Mouse (Mus musculus) heart, adult 8-10 months (tissue): ENCODE data around the gene Fam83f. TPM values are rescaled to one million over a fixed set of nuclear protein-coding genes. Genes with fewer than 3 reads are reported as not detected.
"Not testable (repeated sequence)": the region's sequence is repeated elsewhere in the genome, so short reads cannot be mapped to it uniquely, and the experiment has no call there.

Source experiments
- DNase-seq: peaks from one replicate; pipeline ENCODE4 v3.0.0; 2022; ENCODE audit warnings: low spot score
- total RNA-seq, 4 experiments: library from RNA; stranded (reverse); gene quantifications; 2 replicates each; pipeline ENCODE4 v1.2.4; 2022

Gene Fam83f
- total RNA-seq, 4 experiments from 2014 or later, result 0.09 TPM; not detected in 3

DNA sequence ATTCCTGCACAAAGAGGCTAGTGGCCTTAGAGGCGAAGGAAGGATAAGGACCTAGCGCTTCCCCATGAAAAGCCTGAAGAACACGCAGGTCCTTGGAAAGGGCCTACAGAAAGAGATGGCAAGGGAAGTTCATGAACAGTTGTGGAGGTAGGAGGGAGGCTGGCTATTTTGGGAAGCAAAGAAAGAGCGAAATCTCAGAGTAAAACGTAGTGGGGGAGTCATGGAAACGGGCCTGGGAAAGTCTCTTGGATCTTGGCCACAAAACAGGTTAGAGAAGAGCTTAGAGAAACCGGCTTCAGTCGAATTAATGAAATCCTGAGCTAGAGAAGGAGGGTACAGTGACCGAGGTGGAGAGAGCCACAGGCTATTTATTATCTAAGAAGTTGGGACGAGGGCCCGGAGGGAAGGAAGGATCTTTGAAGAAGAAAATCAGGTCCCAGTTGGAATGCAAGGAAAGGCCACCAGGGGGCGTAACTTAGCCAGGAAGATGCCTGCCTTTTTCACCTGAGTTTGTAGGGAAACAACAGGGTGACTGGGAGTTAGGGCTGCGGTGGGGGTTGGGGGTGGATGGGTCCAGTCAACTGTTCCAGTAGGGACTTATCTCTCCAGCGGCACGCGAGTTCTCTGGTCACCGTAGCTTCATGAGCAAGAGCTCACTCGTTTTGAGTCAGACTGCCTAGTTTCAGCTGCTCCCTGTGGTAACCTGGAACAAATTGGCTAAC lies 34.3 kb downstream of the Fam83f start:
- peak; percentile 84 for DNase-seq

DNA sequence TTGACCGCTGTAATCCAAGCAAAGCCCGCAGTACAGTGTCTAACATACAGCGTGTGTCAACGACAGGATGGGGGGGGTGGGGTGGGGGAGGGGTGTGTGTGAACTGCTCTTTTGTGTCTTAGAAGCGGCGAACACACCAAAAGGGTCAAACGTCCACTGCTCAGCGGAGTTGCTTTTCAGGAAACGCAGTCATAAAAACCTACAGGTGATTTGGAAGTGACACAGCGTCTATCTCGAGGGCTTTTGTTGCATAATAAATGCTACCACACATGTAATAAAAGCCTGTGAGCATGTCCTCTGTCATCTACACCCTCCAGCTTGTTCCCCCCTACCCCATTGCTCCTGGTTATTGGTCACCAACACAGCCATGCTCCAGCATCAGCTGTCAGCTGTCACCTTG lies 34.9 kb downstream of the Fam83f start:
- DNase-seq, result no peak

DNA sequence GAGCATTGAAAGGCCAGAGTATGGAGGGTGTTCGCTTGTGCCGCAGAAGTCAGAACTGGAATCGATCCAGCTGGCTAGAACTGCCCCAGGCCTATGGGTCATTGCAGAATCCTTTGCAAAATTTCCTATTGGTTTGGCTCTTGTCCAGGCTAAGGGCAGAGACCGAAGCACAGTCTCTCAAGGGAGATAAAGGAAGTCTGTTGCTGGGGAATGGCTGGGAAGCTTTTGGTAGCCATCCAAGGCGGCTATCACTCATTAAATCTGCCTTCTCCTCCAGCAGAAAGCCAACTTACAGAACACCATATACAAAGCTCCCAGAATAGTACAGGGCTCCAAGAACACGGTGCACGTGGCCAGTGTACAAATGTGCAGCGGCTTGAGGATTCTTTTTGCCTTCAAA lies 35.4 kb downstream of the Fam83f start:
- peak; percentile 84 for DNase-seq

DNA sequence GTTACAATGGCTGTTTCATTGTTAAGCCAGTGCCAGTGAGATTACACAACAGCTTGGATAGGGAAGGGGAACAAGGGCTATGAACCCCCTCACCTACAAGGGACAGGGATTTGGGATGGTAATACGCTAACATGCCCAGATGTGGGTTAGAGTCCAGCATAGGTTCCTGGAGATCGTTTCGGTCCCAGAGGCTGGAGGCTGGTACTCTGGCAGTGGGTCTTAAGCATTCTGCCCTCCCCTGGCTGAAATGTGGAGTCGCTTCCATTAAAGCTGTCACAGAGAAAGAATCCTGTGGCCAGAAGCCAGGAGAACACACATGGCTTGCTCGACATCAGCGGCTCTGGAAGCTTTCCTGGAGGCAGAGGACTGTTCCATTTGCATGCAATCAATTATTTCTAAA lies 37.9 kb downstream of the Fam83f start:
- peak; percentile 57 for DNase-seq

DNA sequence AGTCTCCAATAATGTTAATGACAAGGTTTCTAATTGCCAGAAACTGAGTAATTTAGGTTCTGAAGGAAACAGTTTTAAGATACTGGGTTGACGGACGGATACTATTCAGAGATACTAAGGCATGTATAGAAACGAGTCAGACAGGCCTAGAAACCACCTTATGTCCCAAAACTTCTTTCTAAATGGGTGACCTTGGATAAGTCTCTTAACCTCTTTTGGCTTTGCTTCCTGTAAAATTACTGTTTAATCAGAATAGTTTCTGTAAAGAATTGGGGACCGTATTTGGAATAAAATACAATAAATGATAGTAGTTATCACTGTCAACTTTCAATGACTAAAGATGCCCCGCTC lies 38.6 kb downstream of the Fam83f start:
- no peak for DNase-seq

DNA sequence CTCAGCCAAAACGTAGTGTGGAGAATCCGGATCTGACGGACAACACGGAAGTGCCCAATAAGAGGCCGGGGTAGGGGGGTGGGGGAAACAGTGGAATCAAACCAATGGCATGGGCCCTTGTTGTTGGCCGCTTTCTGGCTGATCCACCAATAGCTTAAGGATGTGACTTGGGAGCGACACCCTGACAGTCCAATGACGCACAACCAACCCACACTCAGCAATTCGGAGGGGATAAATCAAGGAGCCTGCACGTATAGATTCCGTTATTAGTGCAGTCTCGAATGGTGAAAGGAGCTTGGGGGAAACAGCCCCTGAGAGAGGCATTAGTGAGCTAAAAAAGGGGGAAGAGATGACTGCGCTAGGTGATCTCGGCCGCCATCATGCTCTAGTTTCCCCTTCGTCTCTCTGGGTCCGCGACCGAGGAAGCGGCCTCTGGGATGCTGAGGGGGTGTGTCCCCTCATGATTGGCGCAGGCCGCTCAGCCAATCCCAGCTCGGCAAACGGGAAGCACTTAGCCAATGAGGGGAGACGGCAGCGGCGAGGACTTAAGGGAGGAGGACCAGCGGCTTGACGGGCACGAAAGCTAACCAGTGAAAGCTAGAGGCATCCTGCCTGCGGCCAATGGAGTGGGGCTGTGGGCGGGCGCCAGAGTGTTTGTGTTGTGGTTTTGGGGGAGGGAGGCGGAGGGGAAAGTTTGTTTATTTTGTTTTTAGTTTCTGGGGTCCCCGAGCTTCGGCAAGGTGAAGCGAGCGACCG lies 39.1 kb downstream of the Fam83f start, which contains the start of gene Tnrc6b:
Gene Tnrc6b (plus strand): TSS at position 706 of the 756 bp plus-strand sequence.
- DNase-seq, result peak; percentile 99

DNA sequence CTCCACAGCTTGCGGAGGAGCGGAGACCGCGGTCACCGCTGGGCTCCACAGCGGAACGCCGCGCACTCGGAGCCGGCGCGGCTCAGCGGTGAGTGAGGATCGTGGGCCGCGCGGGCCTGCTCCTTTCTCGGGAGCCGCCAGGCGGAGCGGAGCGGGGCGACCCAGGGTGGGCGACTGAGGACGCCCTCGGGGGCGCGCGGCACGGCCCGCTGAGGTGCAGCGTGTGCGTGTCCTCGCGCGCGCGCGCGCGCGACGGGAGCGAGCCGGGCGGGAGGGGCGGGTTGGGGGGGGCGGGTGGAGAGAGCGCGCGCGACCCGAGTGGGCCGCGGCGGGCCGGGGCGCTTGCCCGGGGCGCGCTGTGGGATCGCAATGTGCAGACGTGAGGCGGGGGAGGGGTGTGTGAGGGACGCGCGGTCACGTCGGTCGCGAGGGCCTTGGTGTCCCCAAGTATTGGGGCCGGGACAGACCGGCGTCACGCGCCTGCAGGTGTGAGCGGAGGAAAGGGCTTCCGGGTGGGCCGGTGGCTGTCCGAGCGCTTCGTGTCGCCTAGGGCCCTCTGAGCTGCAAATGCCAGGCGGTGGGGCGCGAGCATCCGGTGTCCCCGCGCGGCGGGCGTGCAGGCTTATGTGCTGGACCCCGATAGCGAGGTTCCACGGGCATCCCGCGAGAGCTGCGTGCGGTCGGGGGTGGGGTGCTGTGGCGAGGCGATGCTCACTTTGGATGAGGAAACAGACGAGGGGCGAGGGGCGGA lies 39.9 kb downstream of the Fam83f start:
- DNase-seq, result peak; percentile 21

DNA sequence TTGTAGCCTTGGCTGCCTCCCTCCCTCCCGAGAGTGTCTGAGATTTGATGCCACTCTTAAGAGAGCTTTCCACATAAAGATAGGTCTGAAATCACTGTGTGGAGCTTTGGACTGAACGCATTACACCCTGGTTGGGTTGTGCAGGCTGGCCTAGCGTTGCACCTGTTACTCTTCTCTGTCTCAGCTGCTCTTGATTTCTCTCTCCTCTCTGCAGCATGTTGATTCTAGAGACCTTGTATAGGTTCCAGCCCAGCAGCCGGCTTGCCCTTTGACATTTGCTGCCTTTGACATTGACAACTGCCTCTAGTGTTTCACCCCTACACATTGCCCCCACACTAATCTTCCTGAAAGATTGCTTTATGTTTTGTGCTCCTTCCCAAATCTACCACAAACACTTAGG lies 42.7 kb downstream of the Fam83f start:
- DNase-seq, result no peak

DNA sequence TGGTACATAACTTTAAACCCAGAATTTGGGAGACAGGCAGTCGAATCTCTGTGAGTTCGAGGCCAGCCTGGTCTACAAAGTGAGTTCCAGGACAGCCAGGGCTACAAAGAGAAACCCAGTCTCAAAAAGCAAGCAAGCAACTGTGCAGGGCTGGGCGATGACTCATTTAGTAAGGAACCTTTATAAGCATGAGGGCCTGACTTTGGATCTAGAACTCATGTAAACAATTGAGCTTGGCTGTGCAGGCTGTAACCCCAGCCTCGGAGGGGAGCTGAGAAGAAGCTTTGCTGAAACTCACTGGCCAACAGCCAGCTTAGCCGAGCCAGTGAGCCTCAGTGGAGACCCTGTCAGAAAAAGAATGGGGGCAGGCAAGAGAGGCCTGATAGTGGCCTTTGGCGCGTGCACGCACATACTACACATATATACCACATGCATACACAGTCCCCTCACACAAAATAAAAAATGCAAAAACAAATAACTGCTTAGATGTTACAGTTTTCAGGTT lies 45.0 kb downstream of the Fam83f start:
- DNase-seq, result no peak

DNA sequence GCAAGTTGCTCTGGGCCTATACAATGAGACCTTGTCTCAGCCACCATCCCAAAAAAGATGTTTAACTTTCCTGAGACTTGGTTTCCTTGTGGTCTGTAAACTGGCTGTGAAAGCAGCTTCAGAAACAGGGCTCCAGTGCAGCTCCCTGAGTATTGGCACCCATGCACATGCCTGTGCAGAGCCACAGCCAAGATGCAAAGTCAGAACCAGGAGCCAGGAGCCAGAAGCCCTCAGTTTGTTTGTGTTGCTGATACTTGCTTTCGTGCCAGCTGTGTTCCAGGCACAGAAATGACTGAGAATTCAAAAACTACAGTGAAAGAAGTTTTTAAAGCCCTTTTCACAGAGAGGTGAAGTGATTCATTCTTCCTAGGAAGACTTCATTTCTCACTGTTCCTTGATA lies 45.8 kb downstream of the Fam83f start:
- no peak for DNase-seq

DNA sequence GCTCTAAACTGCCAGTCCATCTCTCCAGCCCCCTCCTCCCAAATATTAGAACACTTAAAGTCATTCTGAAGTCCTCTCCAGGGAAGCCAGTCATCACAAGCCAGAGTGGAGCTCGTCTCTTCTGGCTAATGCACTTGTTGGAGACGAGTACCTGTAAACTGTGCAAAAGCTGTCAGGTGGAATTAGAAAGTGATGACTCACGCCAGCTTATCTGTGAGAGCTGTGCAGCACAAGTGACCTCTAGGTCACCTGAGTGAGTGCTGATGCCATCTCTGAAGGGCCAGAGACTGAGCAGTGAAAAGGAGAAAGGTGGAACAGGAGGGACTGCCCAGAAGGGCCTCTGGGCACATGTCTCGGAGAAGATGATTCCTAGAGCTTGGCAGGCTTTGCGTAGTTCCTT lies 48.6 kb downstream of the Fam83f start:
- no peak for DNase-seq

DNA sequence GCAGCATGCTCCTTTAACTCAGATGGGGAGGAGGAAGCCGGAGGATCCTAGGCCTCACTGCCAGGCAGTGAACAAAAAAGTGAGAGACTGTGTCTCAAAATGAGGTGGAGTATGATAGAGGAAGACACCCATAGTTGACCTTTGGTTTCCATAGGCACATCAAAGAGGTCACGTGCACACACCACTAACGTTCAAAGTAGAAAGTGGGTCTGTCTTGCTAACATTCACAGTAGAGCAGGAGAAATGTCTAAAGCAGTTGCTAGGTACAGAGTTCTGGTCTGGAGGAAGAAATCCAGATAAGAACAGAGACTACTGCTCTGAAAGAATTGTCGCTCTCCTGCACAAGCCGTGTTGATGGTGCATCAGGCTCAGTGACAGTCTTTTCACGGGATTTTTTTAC lies 50.2 kb downstream of the Fam83f start:
- DNase-seq, result no peak

DNA sequence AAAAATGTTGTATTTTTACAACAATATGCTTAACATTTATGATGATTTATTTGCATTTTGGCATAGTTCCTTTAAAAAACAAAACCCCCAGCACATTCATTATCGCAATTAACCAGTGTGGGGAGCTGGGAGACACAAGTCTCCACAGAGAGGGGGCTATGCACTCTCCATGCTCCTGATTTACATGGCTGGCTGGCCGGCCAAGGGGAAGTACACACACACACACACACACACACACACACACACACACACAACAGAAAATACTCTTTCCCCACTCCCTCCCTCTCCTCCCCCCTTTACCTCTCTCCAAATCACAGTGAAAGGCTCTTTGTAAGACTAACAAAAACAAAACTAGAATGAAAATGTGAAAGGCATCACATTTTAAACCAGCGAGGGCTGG lies 50.7 kb downstream of the Fam83f start:
- DNase-seq, result no peak

DNA sequence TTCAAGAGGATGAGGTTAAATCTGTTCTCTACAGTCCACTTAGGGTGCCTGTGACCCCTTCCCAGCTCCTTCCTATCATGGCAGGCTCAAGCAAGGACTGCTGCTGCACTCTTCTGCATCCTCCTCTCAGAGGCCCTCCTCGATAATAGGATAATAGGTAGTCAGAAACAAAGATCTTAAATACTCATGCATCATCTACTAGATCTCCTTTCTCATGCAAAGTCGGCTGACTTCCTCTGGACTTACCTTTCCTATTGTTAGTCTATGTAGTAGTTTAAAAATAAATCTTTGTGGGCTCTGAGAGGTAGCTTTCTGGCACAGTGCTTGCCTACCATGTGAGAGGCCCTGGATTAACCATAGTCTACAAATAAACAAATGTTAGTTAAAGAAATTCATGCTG lies 57.8 kb downstream of the Fam83f start:
- no peak for DNase-seq

DNA sequence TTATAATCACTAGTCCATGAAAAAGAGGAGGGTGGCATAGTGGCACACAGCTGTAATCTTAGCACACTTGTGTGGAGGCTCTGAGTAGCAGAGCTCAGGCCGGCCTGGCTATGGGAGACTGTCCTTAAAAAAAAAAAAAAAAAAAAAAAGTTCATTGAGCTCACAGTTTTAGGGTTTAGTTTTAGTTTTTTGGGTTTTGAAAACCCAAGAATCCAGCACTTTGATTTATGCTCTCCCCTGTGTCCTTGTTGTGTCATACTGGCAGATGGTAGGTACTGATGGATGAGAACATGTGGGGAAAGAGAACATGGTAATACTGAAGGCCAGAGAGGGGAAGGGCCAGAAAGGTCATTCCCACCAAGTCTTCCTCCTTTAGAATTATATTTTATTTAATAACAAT lies 59.4 kb downstream of the Fam83f start:
- no peak for DNase-seq

DNA sequence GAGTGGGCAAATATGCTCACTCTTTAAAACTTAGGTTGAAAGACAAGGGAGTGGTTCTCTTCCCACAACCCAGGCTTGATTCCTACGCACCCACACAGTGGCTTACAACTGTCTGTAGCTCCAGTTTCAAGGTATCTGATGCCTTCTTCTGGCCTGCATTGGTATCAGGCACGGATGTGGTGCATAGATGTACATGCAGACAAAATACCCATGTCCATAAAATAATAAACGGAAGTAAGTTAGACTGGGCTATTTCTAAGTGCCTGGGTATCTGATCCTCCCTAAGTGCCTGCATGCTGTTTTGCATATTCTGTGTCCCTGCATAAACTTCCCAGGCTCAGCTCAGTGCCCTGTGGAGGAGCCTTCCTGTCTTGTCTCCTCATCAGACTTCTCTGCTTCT lies 59.9 kb downstream of the Fam83f start:
- DNase-seq, result no peak

DNA sequence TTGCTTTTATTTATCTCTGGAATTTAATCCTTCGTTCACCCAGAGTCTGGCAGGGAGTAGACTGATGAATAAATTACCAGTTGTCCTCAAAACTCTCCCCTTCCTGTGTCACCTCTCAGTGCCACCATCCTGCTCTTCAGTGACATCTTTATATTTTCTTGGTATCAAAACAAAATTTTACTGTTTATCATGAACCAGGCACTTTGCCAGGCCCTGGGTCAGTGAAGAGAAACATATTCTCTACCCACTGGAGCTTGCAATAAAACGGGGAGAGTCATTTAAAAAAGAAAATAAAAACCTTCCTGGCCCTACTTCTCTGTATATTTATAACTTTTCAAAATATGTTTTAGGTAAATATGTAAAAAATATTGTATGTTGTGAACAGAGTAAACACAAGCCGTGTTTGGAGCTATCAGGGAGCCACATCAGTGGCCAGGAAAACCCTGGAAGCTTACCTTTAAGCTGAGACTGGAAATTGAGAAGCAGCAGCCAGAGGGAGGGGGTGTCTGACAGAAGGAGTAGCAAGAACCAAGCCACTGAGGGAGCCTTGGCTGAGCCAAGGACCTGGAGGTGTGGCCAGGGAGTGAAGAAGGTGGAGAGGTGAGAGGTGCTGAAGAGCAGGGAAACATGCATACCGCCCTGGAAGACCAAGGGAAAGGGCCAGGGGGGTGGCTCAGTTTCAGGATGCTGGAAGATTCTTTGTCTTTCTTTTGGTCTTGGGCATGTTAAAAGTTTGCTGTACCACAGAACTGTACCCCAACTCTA lies 60.8 kb downstream of the Fam83f start:
- DNase-seq, result no peak

DNA sequence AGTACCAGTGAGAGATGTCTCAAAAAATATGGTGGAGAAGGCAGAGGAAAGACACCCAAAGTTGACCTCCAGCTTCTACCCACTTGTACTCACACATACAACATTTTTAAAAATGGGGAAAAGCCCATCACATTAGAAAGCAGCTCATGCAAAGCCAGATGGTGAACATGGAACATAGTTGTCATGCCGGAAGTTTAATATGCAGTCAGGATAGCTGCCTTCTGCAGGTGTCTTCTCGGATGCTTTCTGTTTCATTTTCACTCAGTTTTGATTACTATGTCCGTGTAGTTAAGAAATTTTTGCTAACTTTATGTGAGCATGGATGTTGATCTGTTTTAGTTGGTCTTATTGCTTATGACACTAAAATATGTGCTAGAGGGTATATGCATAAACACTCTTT lies 63.7 kb downstream of the Fam83f start:
- no peak for DNase-seq

DNA sequence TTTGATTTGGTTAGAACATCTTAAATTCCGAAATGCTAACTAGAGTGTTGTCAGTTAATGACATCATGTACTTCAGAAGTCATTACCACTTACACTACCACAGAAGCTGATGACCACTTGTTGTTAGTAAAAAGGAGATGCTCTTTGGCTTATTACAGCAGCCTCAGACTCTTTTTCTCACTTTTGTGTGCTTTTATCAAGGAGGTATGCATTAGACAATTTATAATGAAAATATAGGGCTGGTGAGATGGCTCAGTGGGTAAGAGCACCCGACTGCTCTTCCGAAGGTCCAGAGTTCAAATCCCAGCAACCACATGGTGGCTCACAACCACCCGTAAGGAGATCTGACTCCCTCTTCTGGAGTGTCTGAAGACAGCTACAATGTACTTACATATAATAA lies 64.1 kb downstream of the Fam83f start:
- DNase-seq, result not testable (repeated sequence)

DNA sequence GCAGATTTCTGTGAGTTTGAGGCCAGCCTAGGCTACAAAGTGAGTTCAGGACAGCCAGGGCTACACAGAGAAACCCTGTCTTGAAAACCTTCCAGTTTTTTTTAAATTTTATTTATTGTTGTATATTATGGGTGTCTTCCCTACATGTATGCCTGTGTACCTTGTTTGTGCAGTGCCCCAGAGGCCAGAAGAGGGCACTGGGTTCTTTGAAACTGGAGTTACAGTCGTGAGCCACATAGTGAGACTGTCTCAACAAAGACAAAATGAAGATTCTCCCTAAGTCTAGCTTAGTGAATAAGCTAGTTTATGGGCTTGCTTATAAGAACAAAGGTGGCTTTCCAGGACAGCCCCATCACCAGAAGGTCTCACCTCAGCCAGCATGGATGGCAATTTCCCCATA lies 64.9 kb downstream of the Fam83f start:
- no peak for DNase-seq

DNA sequence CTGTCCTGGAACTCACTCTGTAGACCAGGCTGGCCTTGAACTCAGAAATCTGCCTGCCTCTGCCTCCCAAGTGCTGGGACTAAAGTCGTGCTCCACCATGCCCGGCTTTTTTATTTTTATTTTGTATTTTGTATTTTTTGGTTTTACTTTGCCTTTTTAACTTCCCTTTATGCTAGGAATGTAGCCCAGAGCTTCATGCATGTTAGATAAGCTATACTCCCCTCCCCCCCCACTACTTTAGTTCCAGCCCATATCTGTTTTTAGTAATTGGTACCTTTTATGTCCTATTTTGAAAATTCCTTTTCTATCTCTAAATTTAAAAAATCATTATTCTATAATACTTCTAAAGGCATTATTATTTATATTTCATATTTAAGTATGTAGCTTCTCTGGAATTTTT lies 66.6 kb downstream of the Fam83f start:
- no peak for DNase-seq

DNA sequence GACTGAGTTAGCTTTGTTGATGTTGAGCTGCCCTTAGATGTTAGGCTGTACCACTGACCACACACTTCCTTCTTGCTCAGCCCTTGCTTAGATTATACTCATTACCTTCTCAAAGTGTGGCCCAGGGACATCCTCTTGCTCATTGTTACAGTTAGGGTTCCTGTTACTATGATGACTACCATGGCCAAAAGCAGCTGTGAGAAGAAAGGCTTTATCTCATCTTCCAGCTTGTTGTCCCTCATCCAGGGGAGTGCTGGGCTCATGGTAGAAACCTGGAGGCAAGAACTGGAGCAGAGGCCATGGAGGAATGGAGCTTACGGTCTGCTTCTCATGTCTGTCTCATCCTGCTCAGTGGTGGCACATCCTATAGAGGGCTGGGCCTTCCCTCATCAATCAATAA lies 68.3 kb downstream of the Fam83f start:
- no peak for DNase-seq
